Mouse (Mus musculus) CH12.LX (cell line): ENCODE measurements at regions not wholly inside any gene's neighbourhood (a gene's known extent, or its start where the extent isn't known, plus 50 kb on each side); places are given as distances from the start of the nearest gene placed in this dataset.

Experiments used
- DNase-seq: peaks from one replicate; pipeline ENCODE4 v3.0.0-alpha.2; 2013; ENCODE audit errors: extremely low read depth
- H3K27ac ChIP-seq: 2 replicates; pipeline ENCODE4 v1.5.1; 2012; ENCODE audit warnings: low read depth, mild to moderate bottlenecking, control low read depth, moderate library complexity; ENCODE audit not compliant: insufficient read depth
- H3K27me3 ChIP-seq: replicated peaks from 2 replicates; pipeline ENCODE3; 2012; ENCODE audit warnings: inconsistent platforms
- H3K36me3 ChIP-seq, 2 experiments: replicated peaks in 1 of 2; 2 replicates each; pipeline versions ENCODE3 to v1.6.1; 2012; ENCODE audit warnings: inconsistent platforms in 1 of 2, low read length in 1 of 2, mild to moderate bottlenecking in 1 of 2, mixed read lengths in 1 of 2, moderate library complexity in 1 of 2; ENCODE audit not compliant: control insufficient read depth in 1 of 2, insufficient read depth in 1 of 2
- H3K4me1 ChIP-seq, 2 experiments: 2 replicates each; pipeline ENCODE4 v1.6.1; 2012; ENCODE audit warnings: inconsistent platforms in 1 of 2, moderate library complexity in 1 of 2; ENCODE audit not compliant: insufficient read depth in 2 of 2, control insufficient read depth in 1 of 2
- H3K4me2 ChIP-seq: 2 replicates; pipeline ENCODE4 v1.6.1; 2012; ENCODE audit warnings: low read depth, mild to moderate bottlenecking, control low read depth; ENCODE audit not compliant: poor library complexity, insufficient read depth, severe bottlenecking
- H3K4me3 ChIP-seq, 3 experiments: fragments of 150-350 bp in 1 of 3; sonication (generic) in 1 of 3; replicated peaks in 1 of 3; 2 replicates each; pipeline versions ENCODE3 to v1.5.1; 2011 to 2012; ENCODE audit warnings: low read depth in 2 of 3, low read length in 2 of 3, mild to moderate bottlenecking in 2 of 3, moderate library complexity in 2 of 3, control low read depth in 1 of 3, improper control_type of control experiment in 1 of 3, inconsistent platforms in 1 of 3, mixed read lengths in 1 of 3; ENCODE audit not compliant: poor library complexity in 1 of 3
- H3K79me2 ChIP-seq: replicated peaks from 2 replicates; pipeline ENCODE4 v1.6.1; 2012; ENCODE audit warnings: mild to moderate bottlenecking, moderate library complexity; ENCODE audit not compliant: control insufficient read depth, poor library complexity, insufficient read depth, severe bottlenecking; ENCODE audit errors: extremely low read depth
- H3K9ac ChIP-seq: 2 replicates; pipeline ENCODE4 v1.6.1; 2012; ENCODE audit warnings: low read depth, mild to moderate bottlenecking, control low read depth, moderate library complexity; ENCODE audit not compliant: insufficient read depth
- H3K9me3 ChIP-seq: replicated peaks from 2 replicates; pipeline ENCODE3; 2012; ENCODE audit warnings: low read length, inconsistent platforms, mixed read lengths
- BHLHE40 ChIP-seq: IDR thresholded peaks from 2 replicates; pipeline ENCODE4 v1.6.1; 2011; ENCODE audit warnings: mild to moderate bottlenecking, low read depth, low read length, improper control_type of control experiment
- CHD1 ChIP-seq: IDR thresholded peaks from 2 replicates; pipeline ENCODE4 v1.6.1; 2012; ENCODE audit warnings: low read depth, low read length, improper control_type of control experiment, inconsistent platforms
- CHD2 ChIP-seq: IDR thresholded peaks from 2 replicates; pipeline ENCODE4 v1.6.1; 2011; ENCODE audit warnings: low read length, improper control_type of control experiment
- CTCF ChIP-seq, 2 experiments: IDR thresholded peaks in 1 of 2; conservative IDR thresholded peaks in 1 of 2; 2 replicates each; pipeline ENCODE4 v1.5.1; 2011 to 2012; ENCODE audit warnings: low read depth in 2 of 2, low read length in 2 of 2, improper control_type of control experiment in 1 of 2, inconsistent platforms in 1 of 2, mild to moderate bottlenecking in 1 of 2, moderate library complexity in 1 of 2
- ELF1 ChIP-seq: IDR thresholded peaks from 2 replicates; pipeline ENCODE4 v1.6.1; 2014; ENCODE audit warnings: low read depth, mild to moderate bottlenecking, inconsistent platforms, low read length, improper control_type of control experiment
- ETS1 ChIP-seq: conservative IDR thresholded peaks from 2 replicates; pipeline ENCODE4 v1.6.1; 2012; ENCODE audit warnings: low read depth, mild to moderate bottlenecking, inconsistent platforms, low read length, improper control_type of control experiment, moderate library complexity
- HCFC1 ChIP-seq: IDR thresholded peaks from 2 replicates; pipeline ENCODE4 v1.6.1; 2012; ENCODE audit warnings: low read depth, mild to moderate bottlenecking, inconsistent platforms, low read length, improper control_type of control experiment
- JUN ChIP-seq: IDR thresholded peaks from 2 replicates; pipeline ENCODE4 v1.6.1; 2011; ENCODE audit warnings: low read depth, mild to moderate bottlenecking, low read length, improper control_type of control experiment, moderate library complexity; ENCODE audit not compliant: insufficient read depth
- JUND ChIP-seq: conservative IDR thresholded peaks from 2 replicates; pipeline ENCODE4 v1.6.1; 2011; ENCODE audit warnings: low read depth, low read length, improper control_type of control experiment
- KAT2A ChIP-seq: IDR thresholded peaks from 2 replicates; pipeline ENCODE4 v1.6.1; 2012; ENCODE audit warnings: low read length, improper control_type of control experiment, inconsistent platforms; ENCODE audit not compliant: insufficient replicate concordance
- MAX ChIP-seq: IDR thresholded peaks from 2 replicates; pipeline ENCODE4 v1.6.1; 2011; ENCODE audit warnings: low read length, improper control_type of control experiment
- MEF2A ChIP-seq: IDR thresholded peaks from 2 replicates; pipeline ENCODE4 v1.6.1; 2014; ENCODE audit warnings: low read depth, mild to moderate bottlenecking, inconsistent platforms, low read length, improper control_type of control experiment, borderline replicate concordance
- NRF1 ChIP-seq: IDR thresholded peaks from 2 replicates; pipeline ENCODE4 v1.6.1; 2014; ENCODE audit warnings: low read depth, mild to moderate bottlenecking, inconsistent platforms, low read length, improper control_type of control experiment, moderate library complexity
- PAX5 ChIP-seq: IDR thresholded peaks from 2 replicates; pipeline ENCODE4 v1.6.1; 2012; ENCODE audit warnings: low read length, inconsistent platforms, mixed read lengths
- POLR2A ChIP-seq: IDR thresholded peaks from 2 replicates; pipeline ENCODE4 v1.6.1; 2011; ENCODE audit warnings: low read depth, mild to moderate bottlenecking, improper control_type of control experiment, low read length
- POLR2AphosphoS2 ChIP-seq: IDR thresholded peaks from 2 replicates; pipeline ENCODE4 v1.6.1; 2011; ENCODE audit warnings: low read depth, low read length, improper control_type of control experiment
- RCOR1 ChIP-seq: conservative IDR thresholded peaks from 2 replicates; pipeline ENCODE4 v1.6.1; 2012; ENCODE audit warnings: low read depth, mild to moderate bottlenecking, inconsistent platforms, low read length, improper control_type of control experiment
- TBP ChIP-seq: conservative IDR thresholded peaks from 2 replicates; pipeline ENCODE4 v1.6.1; 2011; ENCODE audit warnings: low read depth, low read length, improper control_type of control experiment
- USF1 ChIP-seq: IDR thresholded peaks from 2 replicates; pipeline ENCODE4 v1.6.1; 2014; ENCODE audit warnings: low read depth, mild to moderate bottlenecking, inconsistent platforms, low read length, improper control_type of control experiment
- USF2 ChIP-seq: conservative IDR thresholded peaks from 2 replicates; pipeline ENCODE4 v1.6.1; 2011; ENCODE audit warnings: low read depth, low read length, improper control_type of control experiment
- ZMIZ1 ChIP-seq: IDR thresholded peaks from 2 replicates; pipeline ENCODE4 v1.6.1; 2012; ENCODE audit warnings: low read depth, mild to moderate bottlenecking, inconsistent platforms, low read length, improper control_type of control experiment
- ZNF384 ChIP-seq: IDR thresholded peaks from 2 replicates; pipeline ENCODE4 v1.6.1; 2012; ENCODE audit warnings: low read depth, low read length, improper control_type of control experiment, inconsistent platforms
- dilution Hi-C: fragments of 300-500 bp; cut with MboI; formaldehyde crosslinking; loops from 2 replicates; pipeline ENCODE4 v1.14.3; 2020; ENCODE audit warnings: low sequenced_read_pairs; ENCODE audit not compliant: extremely low pct_unique_long_range_greater_than_20kb, extremely low pct_ligation_motif_present
- in situ Hi-C: fragments of 300-500 bp; cut with MboI; formaldehyde crosslinking; loops from 3 replicates; pipeline ENCODE4 v1.14.3; 2019; ENCODE audit warnings: low sequenced_read_pairs, low pct_ligation_motif_present, low pct_unique_long_range_greater_than_20kb, mixed read lengths

DNA sequence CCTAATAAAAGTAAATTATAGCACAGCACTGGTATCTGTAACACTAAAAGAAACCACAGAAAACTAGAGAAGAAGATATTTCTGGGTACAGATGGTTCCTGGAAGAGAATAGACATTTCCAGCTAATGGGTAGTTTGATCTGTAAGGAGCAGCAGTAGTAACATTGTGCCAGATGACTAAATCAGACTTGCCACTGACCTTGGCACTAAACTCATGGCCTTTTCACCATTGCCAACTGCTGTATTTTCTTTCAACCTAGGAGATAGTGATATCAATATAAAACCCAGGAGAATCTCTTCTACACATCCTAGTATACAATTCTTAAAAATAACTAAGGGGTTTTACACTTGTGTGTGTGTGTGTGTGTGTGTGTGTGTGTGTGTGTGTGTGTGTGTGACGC is 170.8 kb downstream of the Kcnj2 start:
- H3K4me1 ChIP-seq: peaks cover 0 to 3% of the 10 kb centered on the region in 2 experiments; a peak in 1 of 4 replicates
- H3K4me3 ChIP-seq: no peak overlapping the region
- no peaks in the 10 kb centered on the region for H3K9me3 ChIP-seq
- no peak overlapping the region for H3K4me2 ChIP-seq
- DNase-seq: no peak
- H3K27me3 ChIP-seq: no peaks in the 10 kb centered on the region
- no peaks in the 10 kb centered on the region for H3K36me3 ChIP-seq
- in situ Hi-C loops: no loop called here
- no peaks in the 10 kb centered on the region for H3K79me2 ChIP-seq
- H3K9ac ChIP-seq: no peak overlapping the region
- no peak for TF ChIP-seq ETS1
- TF ChIP-seq CHD2: no peak
- no peak for TF ChIP-seq JUND
- TF ChIP-seq POLR2A: no peak
- TF ChIP-seq ZNF384: no peak
- TF ChIP-seq PAX5: no peak
- TF ChIP-seq ZMIZ1: no peak
- TF ChIP-seq BHLHE40: no peak
- no peak for TF ChIP-seq MEF2A
- no peak for TF ChIP-seq MAX
- TF ChIP-seq KAT2A: no peak
- no peak overlapping the region for H3K27ac ChIP-seq
- dilution Hi-C loops: no loop called here

DNA sequence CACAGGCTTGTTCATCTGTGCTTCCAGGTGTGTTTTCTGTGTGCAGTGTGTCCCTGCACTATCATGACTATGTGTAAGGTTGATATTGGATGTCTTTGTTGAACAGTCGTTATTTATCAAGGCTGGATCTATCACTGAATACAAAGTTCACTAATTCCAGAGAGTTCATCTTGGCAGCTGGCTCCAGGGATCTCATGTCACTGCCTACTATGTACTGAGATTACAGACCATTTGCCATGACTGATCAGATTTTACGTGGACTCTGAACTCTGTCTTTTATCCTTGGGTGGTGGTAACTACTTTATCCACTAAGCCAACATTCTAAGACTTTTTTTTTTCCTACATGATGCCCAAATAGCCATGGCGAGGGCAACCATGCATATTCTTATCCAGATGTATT is 173.8 kb downstream of the Kcnj2 start:
- no peaks in the 10 kb centered on the region for H3K79me2 ChIP-seq
- no peak overlapping the region for H3K4me3 ChIP-seq
- no peak overlapping the region for H3K9ac ChIP-seq
- TF ChIP-seq USF2 (no peak), ZNF384 (no peak), ELF1 (no peak)
- peaks cover 0 to 3% of the 10 kb centered on the region in 2 experiments; a peak in 1 of 4 replicates for H3K4me1 ChIP-seq
- no peaks in the 10 kb centered on the region for H3K36me3 ChIP-seq
- dilution Hi-C loops (no loop called here), in situ Hi-C loops (no loop called here)
- no peaks in the 10 kb centered on the region for H3K27me3 ChIP-seq
- no peak overlapping the region for H3K4me2 ChIP-seq
- no peak for DNase-seq
- no peaks in the 10 kb centered on the region for H3K9me3 ChIP-seq
- H3K27ac ChIP-seq: no peak overlapping the region

DNA sequence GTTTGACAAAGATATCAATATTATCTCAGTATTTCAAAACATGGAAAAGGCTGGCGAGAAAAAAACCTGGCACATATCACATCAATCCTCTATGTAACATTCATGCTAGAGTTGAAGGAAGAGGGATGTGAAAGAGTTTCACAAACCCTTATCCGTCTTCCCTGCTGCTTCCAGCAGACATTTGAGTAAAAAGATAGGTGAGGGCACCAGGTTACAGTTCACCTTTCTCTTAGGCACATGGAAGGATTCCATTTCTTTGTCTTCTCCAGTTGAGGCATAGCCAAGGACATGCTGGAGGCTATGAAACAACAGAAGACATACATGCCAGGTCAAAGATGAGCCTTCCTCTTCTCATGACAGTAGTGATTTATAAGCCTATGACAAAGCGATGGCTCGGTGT is 186.3 kb downstream of the Kcnj2 start:
- Histone ChIP-seq H3K4me3 (no peak overlapping the region), H3K36me3 (no peaks in the 10 kb centered on the region), H3K9me3 (no peaks in the 10 kb centered on the region), H3K27me3 (no peaks in the 10 kb centered on the region), H3K9ac (no peak overlapping the region), H3K27ac (no peak overlapping the region), H3K4me1 (peaks cover 0 to 5% of the 10 kb centered on the region in 2 experiments; a peak in 1 of 4 replicates), H3K79me2 (no peaks in the 10 kb centered on the region), H3K4me2 (no peak overlapping the region)
- dilution Hi-C loops (no loop called here), in situ Hi-C loops (no loop called here)
- no peak for TF ChIP-seq USF1
- TF ChIP-seq ETS1: no peak
- TF ChIP-seq RCOR1: no peak
- TF ChIP-seq NRF1: no peak
- TF ChIP-seq JUND: no peak
- TF ChIP-seq CHD1: no peak
- no peak for TF ChIP-seq CTCF (conservative IDR thresholded peaks at IDR 0.05 in 1 of 2, IDR thresholded peaks at IDR 0.05 in 1 of 2; ENCODE audit: low read depth in 2 of 2, low read length in 2 of 2)
- no peak for TF ChIP-seq MAX
- TF ChIP-seq JUN: no peak
- no peak for TF ChIP-seq CHD2
- TF ChIP-seq TBP: no peak
- TF ChIP-seq HCFC1: no peak
- no peak for TF ChIP-seq MEF2A
- no peak for TF ChIP-seq POLR2AphosphoS2
- no peak for DNase-seq
